Mouse (Mus musculus) lung, embryonic 14.5 days (tissue): ENCODE results near the gene Fkbpl. TPM values are rescaled to one million over a fixed set of nuclear protein-coding genes. Genes with fewer than 3 reads are reported as not detected.

Experiments
- ATAC-seq: fragments of 200-750 bp; cut with Nextera tagmentation; 2 replicates; pipeline ENCODE4 v1.8.0; 2017; ENCODE audit warnings: mild to moderate bottlenecking, moderate TSS enrichment, moderate library complexity; ENCODE audit not compliant: insufficient read depth
- DNase-seq: peaks from one replicate; pipeline ENCODE4 v3.0.0-alpha.2; 2015
- H3K27ac ChIP-seq: fragments of 300-500 bp; sonication (generic); 2 replicates; pipeline ENCODE4 v1.5.1; 2014; ENCODE audit warnings: low read depth, mild to moderate bottlenecking, moderate library complexity
- H3K27me3 ChIP-seq: fragments of 300-500 bp; sonication (generic); 2 replicates; pipeline ENCODE4 v1.6.1; 2014; ENCODE audit warnings: low read length, control low read depth; ENCODE audit not compliant: insufficient read depth
- H3K36me3 ChIP-seq: fragments of 300-500 bp; sonication (generic); 2 replicates; pipeline ENCODE4 v1.6.1; 2014; ENCODE audit warnings: control low read depth; ENCODE audit not compliant: insufficient read depth
- H3K4me1 ChIP-seq: fragments of 300-500 bp; sonication (generic); 2 replicates; pipeline ENCODE4 v1.6.1; 2014; ENCODE audit warnings: antibody characterized with exemption, control low read depth; ENCODE audit not compliant: insufficient read depth
- H3K4me2 ChIP-seq: fragments of 300-500 bp; sonication (generic); 2 replicates; pipeline ENCODE4 v1.6.1; 2014; ENCODE audit warnings: mild to moderate bottlenecking
- H3K4me3 ChIP-seq: fragments of 300-500 bp; sonication (generic); 2 replicates; pipeline ENCODE4 v1.5.1; 2014; ENCODE audit warnings: low read depth, low read length
- H3K9ac ChIP-seq: fragments of 300-500 bp; sonication (generic); 2 replicates; pipeline ENCODE4 v1.6.1; 2014
- H3K9me3 ChIP-seq: fragments of 300-500 bp; sonication (generic); 2 replicates; pipeline ENCODE4 v1.6.1; 2016; ENCODE audit warnings: low read depth, low read length, control low read depth
- CTCF ChIP-seq: IDR thresholded peaks from 2 replicates; pipeline ENCODE4 v1.5.1; 2016; ENCODE audit warnings: antibody characterized with exemption, low read depth
- WGBS: fragments of 180-500 bp; shearing (Covaris S2); extraction: QIAGEN DNeasy Blood & Tissue Kit; methylation state at CpG from one replicate; pipeline ENCODE4 v1.1.7; 2014; 5-methylcytosine and 5-hydroxymethylcytosine counted together
- polyA plus RNA-seq: library from polyadenylated mRNA; unstranded; fragments of >200 nt; fragmentation: Nextera tagmentation; extraction: Ambion mirVana; gene quantifications from 2 replicates; pipeline ENCODE4 v1.2.1, GENCODE M21; 2014

Gene Fkbpl
- polyA plus RNA-seq, 1 experiment from 2014 or later, result 11.1 TPM

DNA sequence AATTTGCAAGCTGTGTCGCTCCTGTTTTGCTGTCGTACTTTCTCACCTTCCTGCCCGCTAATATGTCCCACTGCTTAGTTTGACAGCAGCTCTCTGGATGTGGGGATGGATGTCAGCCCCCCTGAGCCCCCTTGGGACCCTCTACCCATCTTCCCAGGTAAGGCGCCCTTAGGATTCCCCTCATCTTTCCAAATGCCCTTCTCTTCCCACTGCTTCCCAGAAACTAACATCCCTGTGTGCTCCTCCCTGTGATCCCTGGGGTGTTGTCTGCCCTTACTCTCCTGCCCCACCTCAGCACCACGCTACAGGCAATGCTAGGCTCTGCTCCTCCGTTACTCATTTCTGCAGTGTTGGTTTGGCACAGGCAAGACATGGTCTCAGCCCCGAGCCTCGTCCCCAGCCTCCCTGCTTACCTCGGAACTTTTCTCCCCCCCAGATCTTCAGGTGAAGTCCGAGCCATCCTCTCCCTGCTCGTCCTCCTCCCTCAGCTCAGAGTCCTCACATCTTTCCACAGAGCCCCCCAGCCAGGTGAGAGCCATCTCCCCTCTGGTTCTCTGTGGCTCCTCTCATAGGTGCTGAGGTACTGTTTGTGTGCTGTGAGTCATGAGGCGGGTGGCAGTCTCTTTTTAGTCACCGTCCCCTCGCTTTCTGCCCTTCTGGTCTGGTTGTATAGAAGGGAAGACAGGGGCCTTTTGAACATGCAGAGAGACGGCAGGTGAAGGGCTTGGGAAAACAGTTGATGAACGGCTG, 3.8 kb downstream of the Fkbpl start:
- 76% methylated on average over 16 of the region's 16 CpGs for WGBS
- TF ChIP-seq CTCF, result no peak
- ATAC-seq (no peak), DNase-seq (no peak)
- no peaks in the 10 kb centered on the region for H3K27me3 ChIP-seq
- peaks cover 52% of the 10 kb centered on the region for H3K36me3 ChIP-seq
- peak overlapping the region; percentile 78; the same call in 1 of the 2 replicates for H3K9ac ChIP-seq
- peaks cover 10% of the 10 kb centered on the region for H3K4me1 ChIP-seq
- H3K4me3 ChIP-seq, result peak overlapping the region; percentile 91
- H3K9me3 ChIP-seq, result no peaks in the 10 kb centered on the region
- H3K27ac ChIP-seq, result no peak overlapping the region
- H3K4me2 ChIP-seq, result peak overlapping the region; percentile 88

DNA sequence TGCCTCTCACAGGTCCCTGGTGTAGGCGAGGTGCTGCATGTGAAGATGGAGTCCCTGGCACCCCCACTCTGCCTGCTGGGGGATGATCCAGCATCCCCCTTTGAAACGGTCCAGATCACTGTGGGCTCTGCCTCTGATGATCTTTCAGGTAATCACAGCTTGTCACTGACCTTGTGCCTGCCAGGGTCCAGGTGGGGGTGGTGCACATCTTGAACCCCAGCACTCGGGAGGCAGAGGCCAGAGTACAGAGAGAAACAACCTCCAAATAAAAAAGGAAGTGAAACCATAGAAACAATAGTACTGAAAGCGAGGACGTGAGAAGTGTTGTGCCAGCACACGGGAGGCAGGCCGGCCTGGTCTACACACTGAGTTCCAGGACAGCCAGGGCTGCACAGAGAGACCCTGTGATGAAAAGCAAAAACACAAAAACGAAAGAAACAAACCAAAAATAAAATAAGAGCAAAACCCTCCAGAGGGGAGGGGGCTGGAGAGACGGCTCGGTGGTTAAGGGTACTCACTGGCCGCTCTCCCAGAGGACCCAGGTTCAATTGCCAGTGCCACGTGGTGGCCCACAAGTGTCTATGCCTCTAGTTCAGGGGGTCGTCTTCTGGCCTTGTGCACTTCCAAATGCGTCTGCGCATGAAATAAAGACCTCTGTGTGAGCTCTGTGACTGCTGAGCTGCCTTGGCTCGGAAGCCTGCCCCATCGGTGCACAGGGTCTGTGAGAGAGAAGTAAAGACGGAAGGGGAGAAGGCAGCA, 4.7 kb downstream of the Fkbpl start:
- peaks cover 10% of the 10 kb centered on the region for H3K4me1 ChIP-seq
- no peaks in the 10 kb centered on the region for H3K27me3 ChIP-seq
- 86% methylated on average over 18 of the region's 18 CpGs for WGBS
- no peak overlapping the region for H3K27ac ChIP-seq
- DNase-seq (no peak), ATAC-seq (no peak)
- no peaks in the 10 kb centered on the region for H3K9me3 ChIP-seq
- peaks cover 57% of the 10 kb centered on the region for H3K36me3 ChIP-seq
- H3K4me2 ChIP-seq, result no peak overlapping the region
- no peak overlapping the region for H3K4me3 ChIP-seq
- no peak overlapping the region; the same call in 1 of the 2 replicates for H3K9ac ChIP-seq
- TF ChIP-seq CTCF, result no peak

DNA sequence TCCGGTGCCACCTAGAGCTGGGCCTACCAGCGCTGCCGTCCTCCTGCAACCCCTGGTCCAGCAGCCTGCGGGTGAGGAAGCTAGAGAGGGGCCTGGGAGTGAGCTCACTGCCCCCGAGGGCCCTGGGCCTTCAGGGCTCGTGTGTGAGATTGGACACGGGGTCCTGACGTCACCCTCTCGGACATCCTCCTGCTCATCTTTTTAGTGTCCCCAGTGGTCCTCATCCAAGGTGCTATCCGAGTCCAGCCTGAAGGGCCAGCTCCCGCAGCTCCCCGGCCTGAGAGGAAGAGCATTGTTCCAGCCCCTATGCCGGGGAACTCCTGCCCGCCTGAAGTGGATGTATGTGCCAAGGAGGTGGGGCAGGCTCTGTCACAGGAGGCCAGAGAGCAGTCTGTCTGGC, 6.2 kb downstream of the Fkbpl start:
- 87% methylated on average over 14 of the region's 14 CpGs for WGBS
- TF ChIP-seq CTCF, result no peak
- no peak overlapping the region for H3K27ac ChIP-seq
- H3K4me3 ChIP-seq, result no peak overlapping the region
- H3K27me3 ChIP-seq, result no peaks in the 10 kb centered on the region
- H3K9ac ChIP-seq, result no peak overlapping the region
- no peak overlapping the region for H3K4me2 ChIP-seq
- peaks cover 15% of the 10 kb centered on the region; the same call in 1 of the 2 replicates for H3K4me1 ChIP-seq
- H3K9me3 ChIP-seq, result no peaks in the 10 kb centered on the region
- no peak for DNase-seq
- H3K36me3 ChIP-seq, result peaks cover 56% of the 10 kb centered on the region
- no peak for ATAC-seq

DNA sequence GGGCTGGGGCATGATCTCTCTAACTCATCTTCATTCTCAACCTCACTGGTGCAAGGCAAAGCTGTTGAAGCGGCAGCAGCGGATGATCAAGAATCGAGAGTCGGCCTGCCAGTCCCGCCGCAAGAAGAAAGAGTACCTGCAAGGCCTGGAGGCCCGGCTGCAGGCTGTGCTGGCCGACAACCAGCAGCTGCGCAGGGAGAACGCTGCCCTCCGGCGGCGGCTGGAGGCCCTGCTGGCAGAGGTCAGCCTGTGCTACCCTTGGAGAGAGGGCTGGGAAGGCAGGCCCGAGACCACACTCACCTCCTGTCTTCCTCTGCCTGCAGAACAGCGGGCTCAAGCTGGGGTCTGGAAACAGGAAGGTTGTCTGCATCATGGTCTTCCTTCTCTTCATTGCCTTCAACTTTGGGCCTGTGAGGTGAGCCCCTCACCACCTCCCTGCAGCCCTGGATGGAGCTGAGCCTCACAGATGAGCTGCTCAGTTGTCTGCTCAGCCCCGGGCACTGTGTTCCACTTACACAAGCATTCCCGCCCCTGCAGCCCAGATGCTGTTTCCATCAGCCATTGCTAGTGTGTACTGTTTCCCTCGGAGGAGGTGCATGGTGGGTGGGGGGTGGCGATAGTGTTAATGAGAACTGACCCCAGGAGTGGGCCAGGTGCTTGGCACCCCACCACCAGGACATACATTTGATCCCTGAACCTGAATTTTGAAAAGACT, 7.1 kb downstream of the Fkbpl start:
- no peak for ATAC-seq
- Histone ChIP-seq H3K4me3 (no peak overlapping the region), H3K4me2 (no peak overlapping the region), H3K27ac (no peak overlapping the region), H3K9ac (no peak overlapping the region), H3K4me1 (peaks cover 16% of the 10 kb centered on the region; the same call in 1 of the 2 replicates), H3K9me3 (no peaks in the 10 kb centered on the region), H3K36me3 (peaks cover 53% of the 10 kb centered on the region), H3K27me3 (no peaks in the 10 kb centered on the region)
- DNase-seq, result peak; percentile 55
- TF ChIP-seq CTCF, result peak; percentile 65
- 41% methylated on average over 19 of the region's 19 CpGs for WGBS

DNA sequence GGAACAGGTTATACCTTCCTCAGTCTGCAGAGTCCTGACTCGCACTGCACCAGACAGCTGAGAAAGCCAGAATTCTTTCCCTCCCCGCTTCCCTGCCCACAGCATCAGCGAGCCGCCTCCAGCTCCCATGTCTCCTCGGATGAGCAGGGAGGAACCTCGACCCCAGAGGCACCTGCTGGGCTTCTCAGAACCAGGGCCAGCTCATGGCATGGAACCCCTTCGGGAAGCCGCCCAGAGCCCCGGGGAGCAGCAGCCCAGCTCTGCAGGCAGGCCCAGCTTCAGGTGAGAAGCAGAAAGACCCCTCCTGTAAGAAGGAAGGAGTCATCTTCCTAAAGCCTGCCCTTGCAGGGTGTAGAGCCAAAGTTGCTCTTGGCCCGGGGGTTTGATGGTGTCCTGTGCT, 8.0 kb downstream of the Fkbpl start:
- H3K4me3 ChIP-seq, result no peak overlapping the region
- no peaks in the 10 kb centered on the region for H3K9me3 ChIP-seq
- TF ChIP-seq CTCF, result no peak
- no peaks in the 10 kb centered on the region for H3K27me3 ChIP-seq
- peaks cover 16% of the 10 kb centered on the region; the same call in 1 of the 2 replicates for H3K4me1 ChIP-seq
- H3K9ac ChIP-seq, result no peak overlapping the region
- no peak overlapping the region for H3K4me2 ChIP-seq
- peaks cover 53% of the 10 kb centered on the region for H3K36me3 ChIP-seq
- no peak for DNase-seq
- 81% methylated on average over 10 of the region's 10 CpGs for WGBS
- H3K27ac ChIP-seq, result no peak overlapping the region
- no peak for ATAC-seq

DNA sequence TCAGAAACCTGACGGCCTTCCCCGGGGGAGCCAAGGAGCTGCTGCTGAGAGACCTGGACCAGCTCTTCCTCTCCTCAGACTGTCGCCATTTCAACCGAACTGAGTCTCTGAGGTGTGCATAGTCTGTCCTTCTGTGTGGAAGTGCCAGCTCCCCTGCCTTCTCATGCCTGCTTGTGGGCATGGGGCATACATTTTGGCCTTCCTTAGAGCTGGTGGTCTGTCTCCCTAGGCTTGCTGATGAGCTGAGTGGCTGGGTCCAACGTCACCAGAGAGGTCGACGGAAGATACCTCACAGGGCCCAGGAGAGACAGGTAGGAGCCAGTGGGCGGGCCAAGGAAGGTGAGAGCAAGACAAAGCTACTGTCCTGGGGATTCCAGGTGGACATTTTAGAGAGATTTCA, 8.4 kb downstream of the Fkbpl start:
- Histone ChIP-seq H3K4me3 (no peak overlapping the region), H3K4me2 (no peak overlapping the region), H3K9ac (no peak overlapping the region), H3K36me3 (peaks cover 53% of the 10 kb centered on the region), H3K27me3 (no peaks in the 10 kb centered on the region), H3K27ac (no peak overlapping the region), H3K9me3 (no peaks in the 10 kb centered on the region), H3K4me1 (peaks cover 12% of the 10 kb centered on the region; the same call in 1 of the 2 replicates)
- ATAC-seq (no peak), DNase-seq (no peak)
- TF ChIP-seq CTCF, result no peak
- WGBS, result 89% methylated on average over 8 of the region's 8 CpGs
